Mouse (Mus musculus) lung, embryonic 14.5 days (tissue): Measurements from ENCODE around the gene Wasf1. TPM values are rescaled to one million over a fixed set of nuclear protein-coding genes. Genes with fewer than 3 reads are reported as not detected.

Source experiments
- ATAC-seq: fragments of 200-750 bp; cut with Nextera tagmentation; 2 replicates; pipeline ENCODE4 v1.8.0; 2017; ENCODE audit warnings: mild to moderate bottlenecking, moderate TSS enrichment, moderate library complexity; ENCODE audit not compliant: insufficient read depth
- DNase-seq: peaks from one replicate; pipeline ENCODE4 v3.0.0-alpha.2; 2015
- H3K27ac ChIP-seq: fragments of 300-500 bp; sonication (generic); 2 replicates; pipeline ENCODE4 v1.5.1; 2014; ENCODE audit warnings: low read depth, mild to moderate bottlenecking, moderate library complexity
- H3K27me3 ChIP-seq: fragments of 300-500 bp; sonication (generic); 2 replicates; pipeline ENCODE4 v1.6.1; 2014; ENCODE audit warnings: low read length, control low read depth; ENCODE audit not compliant: insufficient read depth
- H3K36me3 ChIP-seq: fragments of 300-500 bp; sonication (generic); 2 replicates; pipeline ENCODE4 v1.6.1; 2014; ENCODE audit warnings: control low read depth; ENCODE audit not compliant: insufficient read depth
- H3K4me1 ChIP-seq: fragments of 300-500 bp; sonication (generic); 2 replicates; pipeline ENCODE4 v1.6.1; 2014; ENCODE audit warnings: antibody characterized with exemption, control low read depth; ENCODE audit not compliant: insufficient read depth
- H3K4me2 ChIP-seq: fragments of 300-500 bp; sonication (generic); 2 replicates; pipeline ENCODE4 v1.6.1; 2014; ENCODE audit warnings: mild to moderate bottlenecking
- H3K4me3 ChIP-seq: fragments of 300-500 bp; sonication (generic); 2 replicates; pipeline ENCODE4 v1.5.1; 2014; ENCODE audit warnings: low read depth, low read length
- H3K9ac ChIP-seq: fragments of 300-500 bp; sonication (generic); 2 replicates; pipeline ENCODE4 v1.6.1; 2014
- H3K9me3 ChIP-seq: fragments of 300-500 bp; sonication (generic); 2 replicates; pipeline ENCODE4 v1.6.1; 2016; ENCODE audit warnings: low read depth, low read length, control low read depth
- CTCF ChIP-seq: IDR thresholded peaks from 2 replicates; pipeline ENCODE4 v1.5.1; 2016; ENCODE audit warnings: antibody characterized with exemption, low read depth
- WGBS: fragments of 180-500 bp; shearing (Covaris S2); extraction: QIAGEN DNeasy Blood & Tissue Kit; methylation state at CpG from one replicate; pipeline ENCODE4 v1.1.7; 2014; 5-methylcytosine and 5-hydroxymethylcytosine counted together
- polyA plus RNA-seq: library from polyadenylated mRNA; unstranded; fragments of >200 nt; fragmentation: Nextera tagmentation; extraction: Ambion mirVana; gene quantifications from 2 replicates; pipeline ENCODE4 v1.2.1, GENCODE M21; 2014

The Wasf1 gene
- polyA plus RNA-seq, 1 experiment from 2014 or later: 17.8 TPM

GRCm38 (mm10) chr10:40889146-40889545, 5.9 kb downstream of the Wasf1 start:
- ATAC-seq (no peak), DNase-seq (no peak)
- Histone ChIP-seq H3K4me2 (no peak overlapping the region), H3K27ac (no peak overlapping the region), H3K36me3 (no peaks in the 10 kb centered on the region), H3K9ac (no peak overlapping the region), H3K27me3 (no peaks in the 10 kb centered on the region), H3K9me3 (no peaks in the 10 kb centered on the region), H3K4me1 (0 out of 2 replicates have a peak, but pooled peaks cover 3% of the 10 kb centered on the region), H3K4me3 (no peak overlapping the region)
- no peak for TF ChIP-seq CTCF
- WGBS: 77% methylated on average over 4 of the region's 4 CpGs

GRCm38 (mm10) chr10:40895765-40896164, 12.5 kb downstream of the Wasf1 start:
- no peaks in the 10 kb centered on the region for H3K36me3 ChIP-seq
- H3K9ac ChIP-seq: no peak overlapping the region
- no peak overlapping the region for H3K4me3 ChIP-seq
- no peaks in the 10 kb centered on the region for H3K4me1 ChIP-seq
- TF ChIP-seq CTCF: no peak
- DNase-seq (no peak), ATAC-seq (no peak)
- H3K9me3 ChIP-seq: no peaks in the 10 kb centered on the region
- WGBS: 91% methylated on average over 12 of the region's 12 CpGs
- H3K4me2 ChIP-seq: no peak overlapping the region
- no peaks in the 10 kb centered on the region for H3K27me3 ChIP-seq
- H3K27ac ChIP-seq: no peak overlapping the region

- H3K4me1 ChIP-seq: no peaks in the 10 kb centered on the region
- H3K27me3 ChIP-seq: no peaks in the 10 kb centered on the region
- no peak overlapping the region for H3K4me3 ChIP-seq
- no peak overlapping the region for H3K4me2 ChIP-seq
- 56% methylated on average over 5 of the region's 5 CpGs for WGBS
- H3K36me3 ChIP-seq: no peaks in the 10 kb centered on the region
- H3K27ac ChIP-seq: no peak overlapping the region
- DNase-seq (no peak), ATAC-seq (no peak)
- no peak overlapping the region for H3K9ac ChIP-seq
- no peak for TF ChIP-seq CTCF
- no peaks in the 10 kb centered on the region for H3K9me3 ChIP-seq
Observed at GRCm38 (mm10) chr10:40896656-40897055, 13.4 kb downstream of the Wasf1 start.

- no peak for DNase-seq
- Histone ChIP-seq H3K9ac (no peak overlapping the region), H3K27me3 (no peaks in the 10 kb centered on the region), H3K4me1 (no peaks in the 10 kb centered on the region), H3K36me3 (no peaks in the 10 kb centered on the region), H3K27ac (no peak overlapping the region), H3K4me2 (no peak overlapping the region), H3K9me3 (no peaks in the 10 kb centered on the region), H3K4me3 (no peak overlapping the region)
- 61% methylated on average over 4 of the region's 4 CpGs for WGBS
- no peak for ATAC-seq
- no peak for TF ChIP-seq CTCF
Observed at GRCm38 (mm10) chr10:40901786-40902185, 18.5 kb downstream of the Wasf1 start.

DNA sequence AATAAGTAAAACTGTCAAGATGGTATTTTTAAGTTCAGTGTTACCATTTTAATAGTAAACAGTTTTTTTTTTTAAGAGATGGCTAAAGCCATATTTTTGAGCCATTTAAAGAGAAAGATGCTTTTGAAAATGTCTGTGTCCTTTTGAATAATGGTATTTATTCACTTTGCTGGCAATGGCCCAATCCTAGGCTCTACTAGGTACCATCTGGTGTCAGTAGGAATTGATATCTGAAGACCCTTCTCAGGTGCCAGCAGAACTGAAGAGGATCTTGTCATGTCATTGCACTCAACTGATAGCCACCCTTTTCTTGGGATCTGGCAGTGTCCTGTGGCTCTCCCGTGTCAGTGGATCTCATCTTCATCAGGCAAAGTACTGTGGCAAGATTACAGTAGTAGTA, 22.9 kb downstream of the Wasf1 start:
- TF ChIP-seq CTCF: no peak
- Histone ChIP-seq H3K36me3 (no peaks in the 10 kb centered on the region), H3K4me2 (no peak overlapping the region), H3K4me1 (no peaks in the 10 kb centered on the region), H3K27me3 (no peaks in the 10 kb centered on the region), H3K27ac (no peak overlapping the region), H3K9me3 (no peaks in the 10 kb centered on the region), H3K4me3 (no peak overlapping the region), H3K9ac (no peak overlapping the region)
- ATAC-seq: no peak
- no peak for DNase-seq
- WGBS: 74% methylated on average over 1 of the region's 1 CpGs

- Histone ChIP-seq H3K4me3 (no peak overlapping the region), H3K27ac (no peak overlapping the region), H3K4me1 (no peaks in the 10 kb centered on the region), H3K27me3 (no peaks in the 10 kb centered on the region), H3K4me2 (no peak overlapping the region), H3K36me3 (no peaks in the 10 kb centered on the region), H3K9me3 (no peaks in the 10 kb centered on the region), H3K9ac (no peak overlapping the region)
- no peak for TF ChIP-seq CTCF
- ATAC-seq (no peak), DNase-seq (no peak)
- WGBS: 72% methylated on average over 7 of the region's 7 CpGs
Observed at GRCm38 (mm10) chr10:40906802-40907201, 23.5 kb downstream of the Wasf1 start.

DNA sequence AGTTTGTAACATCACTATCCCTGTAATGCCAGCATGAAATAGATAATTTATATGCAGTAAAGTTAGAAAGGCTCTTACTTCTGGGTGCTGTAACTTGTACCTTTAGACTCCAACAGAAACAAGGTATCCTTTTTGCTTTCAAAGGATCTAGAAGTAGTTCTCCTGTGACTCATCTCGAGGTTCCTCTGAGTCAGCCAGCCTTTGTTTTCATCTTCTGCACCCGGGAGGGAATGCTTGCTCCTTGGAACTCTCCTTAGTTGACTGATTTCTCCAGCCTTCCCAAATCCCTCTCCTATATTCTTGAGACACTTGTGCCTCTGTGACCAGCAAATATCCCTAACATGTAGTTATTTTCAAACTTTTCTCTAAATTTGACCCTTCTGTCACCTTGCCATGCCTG, 25.3 kb downstream of the Wasf1 start:
- no peak overlapping the region for H3K4me3 ChIP-seq
- TF ChIP-seq CTCF: no peak
- H3K4me1 ChIP-seq: no peaks in the 10 kb centered on the region
- no peak overlapping the region for H3K9ac ChIP-seq
- H3K36me3 ChIP-seq: no peaks in the 10 kb centered on the region
- H3K27ac ChIP-seq: no peak overlapping the region
- H3K4me2 ChIP-seq: no peak overlapping the region
- H3K9me3 ChIP-seq: no peaks in the 10 kb centered on the region
- DNase-seq: no peak
- no peak for ATAC-seq
- no peaks in the 10 kb centered on the region for H3K27me3 ChIP-seq
- 48% methylated on average over 2 of the region's 2 CpGs for WGBS

- H3K4me2 ChIP-seq: no peak overlapping the region
- H3K4me1 ChIP-seq: no peaks in the 10 kb centered on the region
- DNase-seq: no peak
- ATAC-seq: no peak
- TF ChIP-seq CTCF: no peak
- no peaks in the 10 kb centered on the region for H3K27me3 ChIP-seq
- no peak overlapping the region for H3K9ac ChIP-seq
- no peak overlapping the region for H3K27ac ChIP-seq
- no peaks in the 10 kb centered on the region for H3K9me3 ChIP-seq
- WGBS: 70% methylated on average over 2 of the region's 2 CpGs
- no peaks in the 10 kb centered on the region for H3K36me3 ChIP-seq
- H3K4me3 ChIP-seq: no peak overlapping the region
Observed at GRCm38 (mm10) chr10:40910811-40911210, 27.5 kb downstream of the Wasf1 start.
